Mouse (Mus musculus): ENCODE measurements at regions not wholly inside any gene's neighbourhood (a gene's known extent, or its start where the extent isn't known, plus 50 kb on each side); places are given as distances from the start of the nearest gene placed in this dataset.

DNA sequence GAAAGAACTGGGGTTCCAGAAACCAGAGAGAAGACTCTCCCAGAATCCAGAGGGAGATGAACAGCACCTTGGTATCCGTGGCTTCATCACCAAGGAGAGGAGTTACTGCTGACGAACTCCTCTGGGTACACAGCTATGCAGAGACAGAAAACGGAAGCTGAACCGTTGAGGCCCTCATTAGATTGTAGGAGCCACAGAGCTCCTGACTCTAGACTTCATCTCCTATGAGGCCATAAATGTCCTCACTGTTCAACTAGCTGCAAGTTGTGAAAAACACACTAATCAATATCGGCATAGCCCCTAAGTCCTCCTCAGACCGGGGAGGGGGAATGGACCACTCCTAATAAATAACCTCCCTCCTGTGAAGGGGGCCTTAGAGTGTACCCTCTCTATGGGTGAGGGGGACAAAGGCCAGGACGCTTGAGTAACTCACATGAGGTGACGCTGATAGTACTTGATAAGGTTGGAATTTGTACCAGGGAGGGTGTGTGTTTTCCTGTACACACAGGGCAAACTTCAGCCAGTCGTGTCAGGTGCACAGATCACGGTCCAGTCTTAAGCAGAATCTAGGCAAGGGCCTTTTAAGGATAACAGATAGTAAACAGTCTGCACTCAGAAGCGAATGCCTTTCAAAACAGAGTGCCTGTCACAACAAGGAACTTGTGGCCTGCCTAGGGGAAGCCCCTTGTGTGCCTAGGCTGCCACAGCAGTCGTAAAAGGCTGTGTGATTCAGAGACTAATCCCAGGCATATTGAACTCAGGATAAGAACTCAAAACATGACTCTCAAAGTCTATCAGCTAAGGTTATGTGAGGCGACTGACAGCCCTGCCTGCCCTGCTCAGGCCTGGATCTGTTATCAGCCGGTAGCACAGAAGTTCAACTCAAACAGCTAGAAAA, 104.2 kb downstream of the Dyrk2 start:
- Histone ChIP-seq H3K9me3 (ENCODE audit: control insufficient read depth, low read length) (no peaks in the 10 kb centered on the region), H3K4me2 (replicated peaks; ENCODE audit: low read depth) (no peak overlapping the region), H3K36me3 (ENCODE audit: control insufficient read depth, insufficient read depth, low read length) (no peaks in the 10 kb centered on the region), H3K9ac (ENCODE audit: low read length) (no peak overlapping the region), H3K27me3 (ENCODE audit: control insufficient read depth, insufficient read depth, low read length) (no peaks in the 10 kb centered on the region), H3K4me3 (ENCODE audit: low read depth, low read length) (no peak overlapping the region), H3K4me1 (replicated peaks; ENCODE audit: control insufficient read depth, insufficient read depth) (no peaks in the 10 kb centered on the region), H3K27ac (replicated peaks) (no peak overlapping the region)
- no peak for TF ChIP-seq EP300 (optimal IDR thresholded peaks at IDR 0.05)
- no peak for TF ChIP-seq CTCF (IDR thresholded peaks at IDR 0.05; ENCODE audit: low read depth)
- WGBS: 43% methylated on average over 14 of the region's 14 CpGs
- DNase-seq (ENCODE audit: low spot score): peak; percentile 33
- ATAC-seq (ENCODE audit: low FRiP score, low TSS enrichment): peak; percentile 80

DNA sequence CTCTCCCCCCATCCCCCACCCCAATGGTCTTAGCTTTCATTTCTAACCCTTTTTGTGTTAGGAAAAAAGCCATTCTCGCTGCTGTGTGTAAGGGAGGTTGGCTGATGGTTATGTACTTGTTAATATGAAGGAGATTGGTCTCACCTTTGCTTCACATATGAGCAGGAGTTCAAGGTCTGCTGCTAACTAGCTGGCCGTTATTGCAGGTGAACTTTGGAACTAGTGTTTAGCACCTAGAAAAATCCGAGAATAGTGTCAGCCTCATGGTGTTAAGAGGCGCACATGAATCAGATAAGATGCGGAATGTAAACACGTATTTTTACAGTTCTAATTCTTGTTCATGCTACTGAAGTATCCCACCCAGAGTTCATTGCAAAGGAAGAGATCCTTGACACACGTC, 103.2 kb downstream of the Dyrk2 start:
- DNase-seq (ENCODE audit: low spot score): no peak
- H3K9me3 ChIP-seq (ENCODE audit: control insufficient read depth, low read length): no peaks in the 10 kb centered on the region
- H3K4me2 ChIP-seq (replicated peaks; ENCODE audit: low read depth): no peak overlapping the region
- H3K4me1 ChIP-seq (replicated peaks; ENCODE audit: control insufficient read depth, insufficient read depth): no peaks in the 10 kb centered on the region
- H3K27ac ChIP-seq (replicated peaks): no peak overlapping the region
- H3K36me3 ChIP-seq (ENCODE audit: control insufficient read depth, insufficient read depth, low read length): no peaks in the 10 kb centered on the region
- H3K27me3 ChIP-seq (ENCODE audit: control insufficient read depth, insufficient read depth, low read length): no peaks in the 10 kb centered on the region
- ATAC-seq (ENCODE audit: low FRiP score, low TSS enrichment): no peak
- 53% methylated on average over 7 of the region's 7 CpGs for WGBS
- H3K4me3 ChIP-seq (ENCODE audit: low read depth, low read length): no peak overlapping the region
- no peak for TF ChIP-seq EP300 (optimal IDR thresholded peaks at IDR 0.05)
- no peak for TF ChIP-seq CTCF (IDR thresholded peaks at IDR 0.05; ENCODE audit: low read depth)
- no peak overlapping the region for H3K9ac ChIP-seq (ENCODE audit: low read length)

- no peak for TF ChIP-seq EP300 (optimal IDR thresholded peaks at IDR 0.05)
- TF ChIP-seq CTCF (IDR thresholded peaks at IDR 0.05; ENCODE audit: low read depth): no peak
- H3K4me1 ChIP-seq (replicated peaks; ENCODE audit: control insufficient read depth, insufficient read depth): no peaks in the 10 kb centered on the region
- H3K4me3 ChIP-seq (ENCODE audit: low read depth, low read length): no peak overlapping the region
- no peak overlapping the region for H3K27ac ChIP-seq (replicated peaks)
- no peaks in the 10 kb centered on the region for H3K9me3 ChIP-seq (ENCODE audit: control insufficient read depth, low read length)
- no peak for DNase-seq (ENCODE audit: low spot score)
- no peak overlapping the region for H3K4me2 ChIP-seq (replicated peaks; ENCODE audit: low read depth)
- H3K36me3 ChIP-seq (ENCODE audit: control insufficient read depth, insufficient read depth, low read length): no peaks in the 10 kb centered on the region
- H3K27me3 ChIP-seq (ENCODE audit: control insufficient read depth, insufficient read depth, low read length): no peaks in the 10 kb centered on the region
- 84% methylated on average over 4 of the region's 4 CpGs for WGBS
- 0 out of 2 replicates have a peak, but pooled peaks have one; percentile 20 for ATAC-seq (ENCODE audit: low FRiP score, low TSS enrichment)
- H3K9ac ChIP-seq (ENCODE audit: low read length): no peak overlapping the region
Observed at GRCm38 (mm10) chr10:118769751-118770150, 100.3 kb downstream of the Dyrk2 start.

DNA sequence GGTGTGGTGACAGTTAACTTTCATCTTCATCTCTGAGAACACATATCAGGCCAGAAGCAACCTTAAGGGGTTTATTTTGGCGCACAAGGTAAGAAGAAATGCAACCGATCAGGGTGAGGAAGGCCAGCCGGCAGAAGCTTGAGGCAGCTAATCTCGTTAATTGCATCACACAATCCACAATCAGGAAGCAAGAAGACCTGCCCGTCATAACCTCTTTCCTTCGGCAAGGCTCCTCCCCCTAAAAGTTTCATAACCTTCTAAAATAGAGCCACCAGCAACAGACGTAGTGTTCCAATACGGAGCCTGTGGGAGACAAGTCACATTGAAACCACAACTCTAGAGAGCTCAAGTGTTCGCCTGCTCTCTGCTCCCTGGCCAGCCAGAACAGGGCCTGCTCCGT, 91.4 kb downstream of the Dyrk2 start:
- Histone ChIP-seq H3K27me3 (ENCODE audit: control insufficient read depth, insufficient read depth, low read length) (no peaks in the 10 kb centered on the region), H3K9me3 (ENCODE audit: control insufficient read depth, low read length) (no peaks in the 10 kb centered on the region), H3K36me3 (ENCODE audit: control insufficient read depth, insufficient read depth, low read length) (no peaks in the 10 kb centered on the region), H3K27ac (replicated peaks) (no peak overlapping the region), H3K4me1 (replicated peaks; ENCODE audit: control insufficient read depth, insufficient read depth) (no peaks in the 10 kb centered on the region), H3K4me2 (replicated peaks; ENCODE audit: low read depth) (no peak overlapping the region), H3K9ac (ENCODE audit: low read length) (no peak overlapping the region), H3K4me3 (ENCODE audit: low read depth, low read length) (no peak overlapping the region)
- ATAC-seq (ENCODE audit: low FRiP score, low TSS enrichment) (no peak), DNase-seq (ENCODE audit: low spot score) (no peak)
- 91% methylated on average over 10 of the region's 10 CpGs for WGBS
- no peak for TF ChIP-seq CTCF (IDR thresholded peaks at IDR 0.05; ENCODE audit: low read depth)
- TF ChIP-seq EP300 (optimal IDR thresholded peaks at IDR 0.05): no peak

- WGBS: 83% methylated on average over 10 of the region's 10 CpGs
- TF ChIP-seq EP300 (optimal IDR thresholded peaks at IDR 0.05) (no peak), CTCF (IDR thresholded peaks at IDR 0.05; ENCODE audit: low read depth) (peak; percentile 33; the same call in 1 of the 2 replicates)
- H3K9ac ChIP-seq (ENCODE audit: low read length): no peak overlapping the region
- H3K36me3 ChIP-seq (ENCODE audit: control insufficient read depth, insufficient read depth, low read length): no peaks in the 10 kb centered on the region
- no peaks in the 10 kb centered on the region for H3K9me3 ChIP-seq (ENCODE audit: control insufficient read depth, low read length)
- no peak for ATAC-seq (ENCODE audit: low FRiP score, low TSS enrichment)
- DNase-seq (ENCODE audit: low spot score): no peak
- H3K4me2 ChIP-seq (replicated peaks; ENCODE audit: low read depth): no peak overlapping the region
- no peaks in the 10 kb centered on the region for H3K27me3 ChIP-seq (ENCODE audit: control insufficient read depth, insufficient read depth, low read length)
- no peak overlapping the region for H3K27ac ChIP-seq (replicated peaks)
- H3K4me3 ChIP-seq (ENCODE audit: low read depth, low read length): no peak overlapping the region
- no peaks in the 10 kb centered on the region for H3K4me1 ChIP-seq (replicated peaks; ENCODE audit: control insufficient read depth, insufficient read depth)
Observed at GRCm38 (mm10) chr10:118780831-118781569, 89.0 kb downstream of the Dyrk2 start.

DNA sequence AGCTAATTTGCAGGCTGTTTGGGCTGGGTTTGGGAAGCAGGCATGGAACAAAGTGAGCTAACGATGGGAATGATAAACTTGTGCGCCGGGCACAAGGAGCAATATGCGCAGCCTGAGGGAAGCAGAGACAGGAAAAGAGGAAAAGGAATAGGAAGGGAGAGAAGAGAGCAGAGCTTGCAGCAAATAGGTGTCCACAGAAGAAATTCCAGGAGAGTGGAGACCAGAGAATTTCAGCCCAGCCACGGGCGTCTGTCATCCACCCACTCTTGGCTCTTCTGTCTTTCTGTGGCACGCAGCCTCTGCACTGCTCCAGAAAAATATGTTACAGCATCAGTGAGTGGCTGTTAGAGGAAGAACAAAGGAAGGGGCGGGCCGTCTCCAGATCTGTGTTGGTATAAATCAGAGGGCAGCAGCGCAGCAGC, 88.2 kb downstream of the Dyrk2 start:
- H3K4me2 ChIP-seq (replicated peaks; ENCODE audit: low read depth): no peak overlapping the region
- H3K9me3 ChIP-seq (ENCODE audit: control insufficient read depth, low read length): no peaks in the 10 kb centered on the region
- no peak for TF ChIP-seq EP300 (optimal IDR thresholded peaks at IDR 0.05)
- TF ChIP-seq CTCF (IDR thresholded peaks at IDR 0.05; ENCODE audit: low read depth): no peak
- no peak for DNase-seq (ENCODE audit: low spot score)
- no peak overlapping the region for H3K4me3 ChIP-seq (ENCODE audit: low read depth, low read length)
- H3K9ac ChIP-seq (ENCODE audit: low read length): no peak overlapping the region
- H3K27ac ChIP-seq (replicated peaks): no peak overlapping the region
- H3K27me3 ChIP-seq (ENCODE audit: control insufficient read depth, insufficient read depth, low read length): no peaks in the 10 kb centered on the region
- WGBS: 59% methylated on average over 10 of the region's 10 CpGs
- ATAC-seq (ENCODE audit: low FRiP score, low TSS enrichment): no peak
- H3K36me3 ChIP-seq (ENCODE audit: control insufficient read depth, insufficient read depth, low read length): no peaks in the 10 kb centered on the region
- H3K4me1 ChIP-seq (replicated peaks; ENCODE audit: control insufficient read depth, insufficient read depth): no peaks in the 10 kb centered on the region

All from stomach, postnatal 0 days (tissue).